Mouse (Mus musculus) limb, embryonic 14.5 days (tissue): Measurements from ENCODE around the gene Sbk3. TPM values are rescaled to one million over a fixed set of nuclear protein-coding genes. Genes with fewer than 3 reads are reported as not detected.
A peak's percentile ranks its signal among the peaks of the same experiment; 100 is the strongest.

Experiments
- ATAC-seq: fragments of 200-750 bp; cut with Nextera tagmentation; 2 replicates; pipeline ENCODE4 v1.8.0; 2017; ENCODE audit warnings: low read depth, moderate number of reproducible peaks, moderate TSS enrichment; ENCODE audit not compliant: low FRiP score
- DNase-seq: peaks from one replicate; pipeline ENCODE4 v3.0.0-alpha.2; 2015; ENCODE audit warnings: low spot score
- H3K27ac ChIP-seq: fragments of 300-500 bp; sonication (generic); replicated peaks from 2 replicates; pipeline ENCODE4 v1.5.1; 2014; ENCODE audit warnings: low read depth, mild to moderate bottlenecking, low read length, moderate library complexity, mixed read lengths
- H3K27me3 ChIP-seq: fragments of 300-500 bp; sonication (generic); 2 replicates; pipeline ENCODE4 v1.6.1; 2014; ENCODE audit warnings: low read length, mixed read lengths; ENCODE audit not compliant: control insufficient read depth, insufficient read depth
- H3K36me3 ChIP-seq: fragments of 300-500 bp; sonication (generic); 2 replicates; pipeline ENCODE4 v1.6.1; 2014; ENCODE audit warnings: mild to moderate bottlenecking, low read length, moderate library complexity, mixed read lengths; ENCODE audit not compliant: control insufficient read depth, insufficient read depth
- H3K4me1 ChIP-seq: fragments of 300-500 bp; sonication (generic); 2 replicates; pipeline ENCODE4 v1.6.1; 2014; ENCODE audit warnings: antibody characterized with exemption, low read length, mixed read lengths; ENCODE audit not compliant: control insufficient read depth, insufficient read depth
- H3K4me2 ChIP-seq: fragments of 300-500 bp; sonication (generic); replicated peaks from 2 replicates; pipeline ENCODE4 v1.6.1; 2014; ENCODE audit warnings: low read depth, mild to moderate bottlenecking, low read length, moderate library complexity; ENCODE audit not compliant: severe bottlenecking
- H3K4me3 ChIP-seq: fragments of 300-500 bp; sonication (generic); replicated peaks from 2 replicates; pipeline ENCODE4 v1.5.1; 2014; ENCODE audit warnings: low read length
- H3K9ac ChIP-seq: fragments of 300-500 bp; sonication (generic); 2 replicates; pipeline ENCODE4 v1.6.1; 2014; ENCODE audit warnings: mild to moderate bottlenecking, low read depth, low read length, moderate library complexity; ENCODE audit not compliant: severe bottlenecking
- H3K9me3 ChIP-seq: fragments of 300-500 bp; sonication (generic); 2 replicates; pipeline ENCODE4 v1.6.1; 2016; ENCODE audit warnings: low read length; ENCODE audit not compliant: control insufficient read depth
- POLR2A ChIP-seq: fragments of 200-500 bp; IDR thresholded peaks from 2 replicates; pipeline ENCODE4 v1.8.0; 2012; ENCODE audit warnings: inconsistent platforms, mild to moderate bottlenecking, moderate library complexity, borderline replicate concordance; ENCODE audit not compliant: insufficient read depth, insufficient read length; ENCODE audit errors: extremely low read depth
- WGBS: fragments of 180-500 bp; shearing (Covaris S2); extraction: QIAGEN DNeasy Blood & Tissue Kit; methylation state at CpG from one replicate; pipeline ENCODE4 v1.1.7; 2014; 5-methylcytosine and 5-hydroxymethylcytosine counted together
- polyA plus RNA-seq, 2 experiments: library from polyadenylated mRNA; depleted of rRNA in 1 of 2; stranded (reverse) in 1 of 2; unstranded in 1 of 2; fragments of >200 nt; fragmentation: Nextera tagmentation in 1 of 2; extraction: Ambion mirVana in 1 of 2; gene quantifications; 2 replicates each; pipeline versions ENCODE4 v1.2.1 to v1.2.3; 2012 to 2014

Sbk3 gene
- polyA plus RNA-seq, 2 experiments: 0.06 to 0.15 TPM

- peak overlapping the region; percentile 87; the same call in 1 of the 2 replicates for H3K4me2 ChIP-seq
- peak overlapping the region; percentile 33; the same call in 1 of the 2 replicates for H3K4me3 ChIP-seq
- no peak for TF ChIP-seq POLR2A
- H3K9me3 ChIP-seq: no peaks in the 10 kb centered on the region
- H3K27me3 ChIP-seq: no peaks in the 10 kb centered on the region
- H3K27ac ChIP-seq: peak overlapping the region; percentile 92
- ATAC-seq (peak; percentile 58), DNase-seq (peak; percentile 84)
- WGBS: 4% methylated on average over 3 of the region's 4 CpGs
- H3K9ac ChIP-seq: peak overlapping the region; percentile 55
- H3K4me1 ChIP-seq: peaks cover 49% of the 10 kb centered on the region
- peaks cover 17% of the 10 kb centered on the region for H3K36me3 ChIP-seq
Observed at GRCm38 (mm10) chr7:4924891-4925301, 46.1 kb downstream of the Sbk3 start.

GRCm38 (mm10) chr7:4924483-4924882 is 46.5 kb downstream of the Sbk3 start:
- DNase-seq (peak; percentile 44), ATAC-seq (no peak)
- peak overlapping the region; percentile 33 for H3K4me3 ChIP-seq
- H3K27me3 ChIP-seq: no peaks in the 10 kb centered on the region
- peaks cover 21% of the 10 kb centered on the region for H3K36me3 ChIP-seq
- 0% methylated on average over 4 of the region's 4 CpGs for WGBS
- peak overlapping the region; percentile 87 for H3K4me2 ChIP-seq
- H3K4me1 ChIP-seq: peaks cover 49% of the 10 kb centered on the region
- H3K9me3 ChIP-seq: no peaks in the 10 kb centered on the region
- peak overlapping the region; percentile 92 for H3K27ac ChIP-seq
- H3K9ac ChIP-seq: peak overlapping the region; percentile 55
- no peak for TF ChIP-seq POLR2A

- peaks cover 49% of the 10 kb centered on the region for H3K4me1 ChIP-seq
- peaks cover 28% of the 10 kb centered on the region for H3K36me3 ChIP-seq
- H3K9me3 ChIP-seq: no peaks in the 10 kb centered on the region
- no peaks in the 10 kb centered on the region for H3K27me3 ChIP-seq
- H3K4me3 ChIP-seq: peak overlapping the region; percentile 33
- no peak for TF ChIP-seq POLR2A
- peak overlapping the region; percentile 87 for H3K4me2 ChIP-seq
- peak overlapping the region; percentile 55 for H3K9ac ChIP-seq
- peak overlapping the region; percentile 92 for H3K27ac ChIP-seq
- 4% methylated on average over 37 of the region's 37 CpGs for WGBS
- ATAC-seq (no peak), DNase-seq (peak; percentile 29)
Observed at GRCm38 (mm10) chr7:4923586-4924364, 47.2 kb downstream of the Sbk3 start.

- 1% methylated on average over 12 of the region's 14 CpGs for WGBS
- Histone ChIP-seq H3K4me1 (peaks cover 49% of the 10 kb centered on the region), H3K4me3 (peak overlapping the region; percentile 33), H3K4me2 (peak overlapping the region; percentile 87), H3K9me3 (no peaks in the 10 kb centered on the region), H3K36me3 (peaks cover 35% of the 10 kb centered on the region), H3K27me3 (no peaks in the 10 kb centered on the region), H3K9ac (peak overlapping the region; percentile 55; the same call in 1 of the 2 replicates), H3K27ac (peak overlapping the region; percentile 92)
- no peak for TF ChIP-seq POLR2A
- DNase-seq (peak; percentile 79), ATAC-seq (peak; percentile 7; the same call in 1 of the 2 replicates)
Observed at GRCm38 (mm10) chr7:4922931-4923565, 47.9 kb downstream of the Sbk3 start.

- H3K9ac ChIP-seq: peak overlapping the region; percentile 39
Observed at GRCm38 (mm10) chr7:4922508-4922907, 48.5 kb downstream of the Sbk3 start.

More at GRCm38 (mm10) chr7:4922508-4922907, 48.5 kb downstream of the Sbk3 start:
- Histone ChIP-seq H3K27ac (peak overlapping the region; percentile 68), H3K9me3 (no peaks in the 10 kb centered on the region), H3K4me3 (peak overlapping the region; percentile 33), H3K36me3 (peaks cover 38% of the 10 kb centered on the region), H3K4me2 (peak overlapping the region; percentile 87), H3K4me1 (peaks cover 49% of the 10 kb centered on the region), H3K27me3 (no peaks in the 10 kb centered on the region)
- TF ChIP-seq POLR2A: no peak
- DNase-seq: peak; percentile 74
- peak; percentile 48 for ATAC-seq
- 0% methylated on average over 14 of the region's 14 CpGs for WGBS
